Mouse (Mus musculus) neural tube, embryonic 11.5 days (tissue): ENCODE data around the gene Cib3. TPM values are rescaled to one million over a fixed set of nuclear protein-coding genes. Genes with fewer than 3 reads are reported as not detected.

Experiments used
- ATAC-seq: fragments of 200-750 bp; cut with Nextera tagmentation; 2 replicates; pipeline ENCODE4 v1.8.0; 2017; ENCODE audit warnings: moderate number of reproducible peaks, mild to moderate bottlenecking, moderate TSS enrichment, moderate library complexity; ENCODE audit not compliant: insufficient read depth, low FRiP score, low TSS enrichment
- DNase-seq: peaks from one replicate; pipeline ENCODE4 v3.0.0-alpha.2; 2015; ENCODE audit warnings: low spot score
- H3K27ac ChIP-seq: fragments of 300-500 bp; sonication (generic); 2 replicates; pipeline ENCODE4 v1.5.1; 2014; ENCODE audit warnings: low read depth, mild to moderate bottlenecking, low read length
- H3K27me3 ChIP-seq: fragments of 300-500 bp; sonication (generic); 2 replicates; pipeline ENCODE4 v1.6.1; 2014; ENCODE audit warnings: mild to moderate bottlenecking, low read length, mixed read lengths; ENCODE audit not compliant: control insufficient read depth, insufficient read depth
- H3K36me3 ChIP-seq: fragments of 300-500 bp; sonication (generic); 2 replicates; pipeline ENCODE4 v1.6.1; 2014; ENCODE audit warnings: mild to moderate bottlenecking, low read length, moderate library complexity, mixed read lengths; ENCODE audit not compliant: control insufficient read depth, insufficient read depth
- H3K4me1 ChIP-seq: fragments of 300-500 bp; sonication (generic); 2 replicates; pipeline ENCODE4 v1.6.1; 2014; ENCODE audit warnings: low read length, mixed read lengths; ENCODE audit not compliant: control insufficient read depth, insufficient read depth
- H3K4me2 ChIP-seq: fragments of 300-500 bp; sonication (generic); 2 replicates; pipeline ENCODE4 v1.6.1; 2014; ENCODE audit warnings: low read depth, mild to moderate bottlenecking, moderate library complexity
- H3K4me3 ChIP-seq: fragments of 300-500 bp; sonication (generic); 2 replicates; pipeline ENCODE4 v1.5.1; 2014; ENCODE audit warnings: low read depth, low read length
- H3K9ac ChIP-seq: fragments of 300-500 bp; sonication (generic); 2 replicates; pipeline ENCODE4 v1.6.1; 2014; ENCODE audit warnings: mild to moderate bottlenecking, low read length
- H3K9me3 ChIP-seq: fragments of 300-500 bp; sonication (generic); 2 replicates; pipeline ENCODE4 v1.6.1; 2016; ENCODE audit warnings: low read length; ENCODE audit not compliant: control insufficient read depth
- WGBS: fragments of 180-500 bp; shearing (Covaris S2); extraction: QIAGEN DNeasy Blood & Tissue Kit; methylation state at CpG from one replicate; pipeline ENCODE4 v1.1.7; 2014; 5-methylcytosine and 5-hydroxymethylcytosine counted together
- polyA plus RNA-seq: library from polyadenylated mRNA; unstranded; fragments of >200 nt; fragmentation: Nextera tagmentation; extraction: Ambion mirVana; gene quantifications from 2 replicates; pipeline ENCODE4 v1.2.1, GENCODE M21; 2014

Gene Cib3
- polyA plus RNA-seq, 1 experiment from 2014 or later = not detected

- 86% methylated on average over 1 of the region's 1 CpGs for WGBS
These were observed 29.6 kb upstream of the Cib3 start for GRCm38 (mm10) chr8:72242226-72242625.

DNA sequence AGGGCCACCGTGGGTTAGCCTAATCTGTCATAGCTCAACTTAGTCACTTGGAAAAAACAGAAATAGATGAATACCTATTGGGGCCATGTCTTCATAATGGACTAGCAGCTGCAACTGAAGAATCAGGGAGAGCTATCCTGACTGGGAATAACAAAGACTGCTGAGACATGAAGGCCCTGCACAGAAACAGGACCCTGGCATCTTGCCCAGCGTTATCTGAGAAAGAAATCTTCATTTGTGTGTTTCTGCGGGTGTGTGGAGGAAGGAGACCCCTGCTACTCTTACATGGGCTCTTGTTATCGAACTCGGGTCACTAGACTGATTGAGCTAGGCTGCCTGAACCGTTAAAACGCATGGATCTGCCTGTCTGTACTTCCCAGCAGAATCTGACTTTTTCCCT is 28.3 kb upstream of the Cib3 start:
- H3K9me3 ChIP-seq = no peaks in the 10 kb centered on the region
- ATAC-seq = no peak
- no peak for DNase-seq
- peaks cover 4% of the 10 kb centered on the region for H3K4me1 ChIP-seq
- H3K4me2 ChIP-seq = peak overlapping the region; percentile 61
- H3K36me3 ChIP-seq = 0 out of 2 replicates have a peak, but pooled peaks cover 2% of the 10 kb centered on the region
- H3K4me3 ChIP-seq = peak overlapping the region; percentile 67; the same call in 1 of the 2 replicates
- H3K27ac ChIP-seq = no peak overlapping the region
- H3K27me3 ChIP-seq = no peaks in the 10 kb centered on the region
- H3K9ac ChIP-seq = no peak overlapping the region
- WGBS = 73% methylated on average over 7 of the region's 7 CpGs

More at GRCm38 (mm10) chr8:72242226-72242625, 29.6 kb upstream of the Cib3 start:
- DNase-seq (no peak), ATAC-seq (no peak)
- Histone ChIP-seq H3K4me1 (peaks cover 4% of the 10 kb centered on the region), H3K27ac (no peak overlapping the region), H3K36me3 (0 out of 2 replicates have a peak, but pooled peaks cover 2% of the 10 kb centered on the region), H3K4me3 (no peak overlapping the region), H3K27me3 (no peaks in the 10 kb centered on the region), H3K9ac (no peak overlapping the region), H3K4me2 (no peak overlapping the region), H3K9me3 (no peaks in the 10 kb centered on the region)

DNA sequence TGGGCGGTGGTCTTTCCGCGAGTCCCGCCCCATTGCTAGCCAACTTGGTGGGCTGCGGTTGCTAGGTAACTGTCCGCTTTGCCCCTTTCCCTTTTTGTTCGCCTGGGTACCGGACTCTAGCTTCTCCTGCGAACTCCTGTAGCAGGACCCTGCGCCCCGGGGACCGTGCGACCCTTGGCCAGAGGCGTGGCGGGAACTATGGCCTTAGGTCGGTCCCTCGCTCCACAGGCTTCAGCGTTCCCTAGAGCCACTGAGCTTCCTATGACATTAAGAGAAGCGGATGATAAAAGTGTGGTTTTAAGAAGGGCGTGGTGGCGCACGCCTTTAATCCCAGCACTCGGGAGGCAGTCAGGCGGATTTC is 27.7 kb upstream of the Cib3 start:
- DNase-seq = no peak
- under 1% methylated on average over 24 of the region's 24 CpGs for WGBS
- H3K4me3 ChIP-seq = peak overlapping the region; percentile 67
- peak overlapping the region; percentile 94 for H3K27ac ChIP-seq
- peaks cover 4% of the 10 kb centered on the region for H3K4me1 ChIP-seq
- 0 out of 2 replicates have a peak, but pooled peaks cover 2% of the 10 kb centered on the region for H3K36me3 ChIP-seq
- H3K9me3 ChIP-seq = no peaks in the 10 kb centered on the region
- peak overlapping the region; percentile 61 for H3K4me2 ChIP-seq
- no peak for ATAC-seq
- peak overlapping the region; percentile 80 for H3K9ac ChIP-seq
- no peaks in the 10 kb centered on the region for H3K27me3 ChIP-seq

- peak; percentile 98 for DNase-seq
- H3K4me3 ChIP-seq = peak within 1 kb of the TSS; percentile 67
- H3K36me3 ChIP-seq = 0 out of 2 replicates have a peak, but pooled peaks cover 2% of the 10 kb centered on the region
- peaks cover 4% of the 10 kb centered on the region for H3K4me1 ChIP-seq
- H3K4me2 ChIP-seq = peak within 1 kb of the TSS; percentile 61
- under 1% methylated on average over 54 of the region's 54 CpGs for WGBS
- no peaks in the 10 kb centered on the region for H3K27me3 ChIP-seq
- ATAC-seq = peak; percentile 97
- peak within 1 kb of the TSS; percentile 80 for H3K9ac ChIP-seq
- H3K9me3 ChIP-seq = no peaks in the 10 kb centered on the region
- peak within 1 kb of the TSS; percentile 94 for H3K27ac ChIP-seq
These were observed 27.1 kb upstream of the Cib3 start, which contains the start of gene Ap1m1 for GRCm38 (mm10) chr8:72239499-72240402. TSS of gene Ap1m1 (plus strand) at chr8:72240018.

DNA sequence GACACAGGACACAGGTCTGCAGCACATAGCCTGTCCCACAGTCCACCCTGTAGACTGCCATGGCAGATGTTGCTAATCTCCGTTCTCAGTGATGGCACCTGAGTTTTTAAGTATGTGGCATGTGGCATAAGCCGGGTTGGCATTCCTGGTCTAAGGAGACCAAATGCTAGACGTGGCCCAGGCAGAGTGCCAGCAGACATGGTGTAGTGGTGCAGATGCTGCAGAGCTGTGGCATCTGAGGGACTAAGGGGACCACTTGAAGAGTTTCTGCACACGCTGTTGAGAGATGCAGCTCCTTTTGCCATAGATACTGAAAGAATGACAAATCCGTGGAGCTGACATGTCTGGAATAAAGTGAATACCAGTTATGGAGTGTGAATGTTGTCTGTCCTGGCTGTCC is 10.0 kb upstream of the Cib3 start:
- peaks cover 5% of the 10 kb centered on the region for H3K4me1 ChIP-seq
- no peak for DNase-seq
- no peak overlapping the region for H3K4me3 ChIP-seq
- no peak overlapping the region for H3K4me2 ChIP-seq
- no peaks in the 10 kb centered on the region for H3K9me3 ChIP-seq
- no peak overlapping the region for H3K9ac ChIP-seq
- H3K36me3 ChIP-seq = peaks cover 10% of the 10 kb centered on the region
- 91% methylated on average over 5 of the region's 5 CpGs for WGBS
- no peak for ATAC-seq
- no peak overlapping the region for H3K27ac ChIP-seq
- no peaks in the 10 kb centered on the region for H3K27me3 ChIP-seq

DNA sequence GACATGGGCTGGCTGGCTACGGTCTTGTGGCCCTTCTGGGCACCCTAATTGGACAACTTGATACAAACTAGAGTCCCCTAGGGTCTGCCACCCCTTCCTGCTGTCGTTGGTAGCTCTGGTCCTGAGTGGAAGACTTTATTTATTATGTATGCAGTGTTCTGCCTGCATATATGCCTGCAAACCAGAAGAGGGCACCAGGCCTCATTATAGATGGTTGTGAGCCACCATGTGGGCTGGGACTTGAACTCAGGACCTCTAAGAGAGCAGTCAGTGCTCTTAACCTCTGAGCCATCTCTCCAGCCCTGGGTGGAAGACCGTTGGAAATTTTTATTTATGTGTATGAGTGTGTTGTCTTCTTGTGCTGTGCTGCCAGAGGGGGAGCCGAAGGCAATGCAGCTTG is 8.1 kb upstream of the Cib3 start:
- peaks cover 5% of the 10 kb centered on the region for H3K4me1 ChIP-seq
- 90% methylated on average over 4 of the region's 4 CpGs for WGBS
- peak overlapping the region; percentile 77 for H3K4me3 ChIP-seq
- H3K27ac ChIP-seq = no peak overlapping the region
- H3K27me3 ChIP-seq = no peaks in the 10 kb centered on the region
- H3K9ac ChIP-seq = no peak overlapping the region
- peaks cover 10% of the 10 kb centered on the region for H3K36me3 ChIP-seq
- DNase-seq = no peak
- ATAC-seq = no peak
- no peaks in the 10 kb centered on the region for H3K9me3 ChIP-seq
- H3K4me2 ChIP-seq = peak overlapping the region; percentile 76

GRCm38 (mm10) chr8:72219541-72220363 is 7.1 kb upstream of the Cib3 start, which contains the start of gene Fam32a:
TSS of gene Fam32a (plus strand) at chr8:72219730.
- peaks cover 10% of the 10 kb centered on the region for H3K36me3 ChIP-seq
- WGBS = 13% methylated on average over 39 of the region's 39 CpGs

DNA sequence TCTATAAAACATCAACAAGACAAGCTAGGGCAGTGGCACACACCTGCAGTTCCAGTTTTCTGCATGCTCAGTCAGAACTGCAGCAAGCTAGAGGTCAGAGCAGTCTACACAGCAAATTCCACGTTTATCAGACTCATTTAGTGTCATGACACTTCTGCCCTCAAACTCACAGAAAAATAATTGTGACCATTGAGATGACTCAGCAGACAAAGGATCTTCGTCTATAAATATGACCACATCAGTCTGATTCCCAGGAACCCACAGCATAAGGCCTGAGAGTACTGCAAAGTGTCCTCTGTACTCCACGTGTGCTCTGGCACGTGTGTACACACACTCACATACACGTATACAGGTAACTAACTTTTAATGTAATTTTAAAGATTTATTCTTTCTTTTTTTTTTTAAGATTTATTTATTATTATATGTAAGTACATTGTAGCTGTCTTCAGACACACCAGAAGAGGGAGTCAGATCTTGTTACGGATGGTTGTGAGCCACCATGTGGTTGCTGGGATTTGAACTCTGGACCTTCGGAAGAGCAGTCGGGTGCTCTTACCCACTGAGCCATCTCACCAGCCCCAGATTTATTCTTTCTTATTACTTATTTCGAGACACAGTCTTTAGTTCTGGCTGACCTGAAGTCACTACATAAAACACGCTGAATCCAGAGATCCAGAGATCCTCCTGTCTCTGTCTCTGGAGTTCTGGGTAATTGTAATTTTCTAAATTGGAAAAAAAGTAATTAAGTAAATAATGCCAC is 6.3 kb upstream of the Cib3 start:
- ATAC-seq (peak; percentile 11; the same call in 1 of the 2 replicates), DNase-seq (no peak)
- no peak overlapping the region for H3K27ac ChIP-seq
- WGBS = 80% methylated on average over 9 of the region's 10 CpGs
- no peaks in the 10 kb centered on the region for H3K27me3 ChIP-seq
- H3K4me1 ChIP-seq = peaks cover 5% of the 10 kb centered on the region
- H3K36me3 ChIP-seq = peaks cover 10% of the 10 kb centered on the region
- peak overlapping the region; percentile 77; the same call in 1 of the 2 replicates for H3K4me3 ChIP-seq
- H3K9me3 ChIP-seq = no peaks in the 10 kb centered on the region
- no peak overlapping the region for H3K9ac ChIP-seq
- peak overlapping the region; percentile 16; the same call in 1 of the 2 replicates for H3K4me2 ChIP-seq

More at GRCm38 (mm10) chr8:72219541-72220363, 7.1 kb upstream of the Cib3 start, which contains the start of gene Fam32a:
- Histone ChIP-seq H3K9ac (peak within 1 kb of the TSS; percentile 75), H3K4me1 (peaks cover 5% of the 10 kb centered on the region), H3K9me3 (no peaks in the 10 kb centered on the region), H3K4me2 (peak within 1 kb of the TSS; percentile 76), H3K27me3 (no peaks in the 10 kb centered on the region), H3K4me3 (peak within 1 kb of the TSS; percentile 77), H3K27ac (peak within 1 kb of the TSS; percentile 47; the same call in 1 of the 2 replicates)
- peak; percentile 93 for DNase-seq
- peak; percentile 99 for ATAC-seq
